Mouse (Mus musculus) myocyte (in vitro differentiated cells): Measurements from ENCODE around the gene Bend4.

Experiments
- CEBPB ChIP-seq: IDR thresholded peaks from 2 replicates; pipeline ENCODE4 v1.6.1; 2011; ENCODE audit warnings: mild to moderate bottlenecking, moderate library complexity; ENCODE audit not compliant: poor library complexity, insufficient read depth, severe bottlenecking
- E2F4 ChIP-seq: IDR thresholded peaks from one replicate; pipeline ENCODE4 v1.6.1; 2011; ENCODE audit warnings: mild to moderate bottlenecking, control low read depth, moderate library complexity; ENCODE audit not compliant: insufficient read depth
- MAX ChIP-seq: IDR thresholded peaks from one replicate; pipeline ENCODE4 v1.6.1; 2011; ENCODE audit warnings: low read depth, mild to moderate bottlenecking, control low read depth
- POLR2A ChIP-seq: IDR thresholded peaks from one replicate; pipeline ENCODE4 v1.6.1; 2011; ENCODE audit warnings: low read depth, mild to moderate bottlenecking, control low read depth, moderate library complexity; ENCODE audit not compliant: insufficient read length
- POLR2AphosphoS2 ChIP-seq: IDR thresholded peaks from one replicate; pipeline ENCODE4 v1.6.1; 2011; ENCODE audit warnings: low read depth, control low read depth; ENCODE audit not compliant: insufficient read length
- TCF12 ChIP-seq: IDR thresholded peaks from one replicate; pipeline ENCODE4 v1.6.1; 2011; ENCODE audit warnings: mild to moderate bottlenecking, control low read depth; ENCODE audit not compliant: poor library complexity, insufficient read depth, severe bottlenecking
- USF1 ChIP-seq: IDR thresholded peaks from one replicate; pipeline ENCODE4 v1.6.1; 2011; ENCODE audit warnings: low read depth, mild to moderate bottlenecking, control low read depth, moderate library complexity

GRCm38 (mm10) chr5:67348949-67349348 is 79.2 kb downstream of the Bend4 start:
- TF ChIP-seq POLR2A: no peak
- no peak for TF ChIP-seq MAX
- no peak for TF ChIP-seq POLR2AphosphoS2
- no peak for TF ChIP-seq USF1
- no peak for TF ChIP-seq E2F4
- TF ChIP-seq CEBPB: no peak
- no peak for TF ChIP-seq TCF12
